Mouse (Mus musculus) lung, postnatal 0 days (tissue): ENCODE data around the gene Gpc4. TPM values are rescaled to one million over a fixed set of nuclear protein-coding genes. Genes with fewer than 3 reads are reported as not detected.

ENCODE experiments used
- ATAC-seq: fragments of 200-750 bp; cut with Nextera tagmentation; 2 replicates; pipeline ENCODE4 v1.8.0; 2017; ENCODE audit warnings: moderate library complexity
- DNase-seq: peaks from one replicate; pipeline ENCODE4 v3.0.0-alpha.2; 2016; ENCODE audit warnings: low spot score
- H3K27ac ChIP-seq: fragments of 300-500 bp; sonication (generic); 2 replicates; pipeline ENCODE4 v1.5.1; 2014; ENCODE audit warnings: antibody characterized with exemption, mild to moderate bottlenecking, low read length, mixed read lengths
- H3K27me3 ChIP-seq: fragments of 300-500 bp; sonication (generic); replicated peaks from 2 replicates; pipeline ENCODE4 v1.6.1; 2014; ENCODE audit warnings: low read length, mixed read lengths; ENCODE audit not compliant: insufficient read depth
- H3K36me3 ChIP-seq: fragments of 300-500 bp; sonication (generic); 2 replicates; pipeline ENCODE4 v1.6.1; 2014; ENCODE audit warnings: low read length, mixed read lengths; ENCODE audit not compliant: insufficient read depth
- H3K4me1 ChIP-seq: fragments of 300-500 bp; sonication (generic); 2 replicates; pipeline ENCODE4 v1.6.1; 2014; ENCODE audit warnings: antibody characterized with exemption, low read depth, low read length, mixed read lengths; ENCODE audit not compliant: insufficient read depth
- H3K4me2 ChIP-seq: fragments of 300-500 bp; sonication (generic); replicated peaks from 2 replicates; pipeline ENCODE4 v1.6.1; 2014; ENCODE audit warnings: low read depth, mild to moderate bottlenecking, low read length, moderate library complexity, mixed read lengths
- H3K4me3 ChIP-seq: fragments of 300-500 bp; sonication (generic); 2 replicates; pipeline ENCODE4 v1.5.1; 2014; ENCODE audit warnings: low read depth, low read length
- H3K9ac ChIP-seq: fragments of 300-500 bp; sonication (generic); replicated peaks from 2 replicates; pipeline ENCODE4 v1.6.1; 2014; ENCODE audit warnings: low read depth, mild to moderate bottlenecking
- H3K9me3 ChIP-seq: fragments of 300-500 bp; sonication (generic); 2 replicates; pipeline ENCODE4 v1.6.1; 2016; ENCODE audit warnings: low read length, mixed read lengths
- CTCF ChIP-seq: IDR thresholded peaks from 2 replicates; pipeline ENCODE4 v1.5.1; 2016; ENCODE audit warnings: antibody characterized with exemption, mild to moderate bottlenecking
- EP300 ChIP-seq: IDR thresholded peaks from 2 replicates; pipeline ENCODE4 v1.6.1; 2016; ENCODE audit warnings: antibody characterized with exemption, mild to moderate bottlenecking, control low read depth
- WGBS: fragments of 180-500 bp; shearing (Covaris S2); extraction: QIAGEN DNeasy Blood & Tissue Kit; methylation state at CpG from one replicate; pipeline ENCODE4 v1.1.7; 2014; 5-methylcytosine and 5-hydroxymethylcytosine counted together
- polyA plus RNA-seq: library from polyadenylated mRNA; unstranded; fragments of >200 nt; fragmentation: Nextera tagmentation; extraction: Ambion mirVana; gene quantifications from 2 replicates; pipeline ENCODE4 v1.2.1, GENCODE M21; 2015

Gpc4 gene
- polyA plus RNA-seq, 1 experiment from 2014 or later, result 28.3 TPM

- Histone ChIP-seq H3K27ac (no peak overlapping the region), H3K9ac (no peak overlapping the region), H3K36me3 (no peaks in the 10 kb centered on the region), H3K27me3 (no peaks in the 10 kb centered on the region), H3K4me2 (no peak overlapping the region), H3K4me1 (no peaks in the 10 kb centered on the region), H3K9me3 (no peaks in the 10 kb centered on the region), H3K4me3 (no peak overlapping the region)
- TF ChIP-seq CTCF (no peak), EP300 (no peak)
- ATAC-seq (no peak), DNase-seq (no peak)
- 67% methylated on average over 4 of the region's 4 CpGs for WGBS
Observed at GRCm38 (mm10) chrX:52153451-52153850, 11.6 kb downstream of the Gpc4 start.

- no peaks in the 10 kb centered on the region for H3K36me3 ChIP-seq
- no peaks in the 10 kb centered on the region for H3K27me3 ChIP-seq
- ATAC-seq (no peak), DNase-seq (no peak)
- H3K4me1 ChIP-seq, result no peaks in the 10 kb centered on the region
- WGBS, result 86% methylated on average over 5 of the region's 5 CpGs
- no peak overlapping the region for H3K27ac ChIP-seq
- no peaks in the 10 kb centered on the region for H3K9me3 ChIP-seq
- H3K9ac ChIP-seq, result no peak overlapping the region
- no peak for TF ChIP-seq EP300
- no peak for TF ChIP-seq CTCF
- H3K4me3 ChIP-seq, result no peak overlapping the region
- no peak overlapping the region for H3K4me2 ChIP-seq
Observed at GRCm38 (mm10) chrX:52152961-52153360, 12.1 kb downstream of the Gpc4 start.

GRCm38 (mm10) chrX:52151555-52151954, 13.5 kb downstream of the Gpc4 start:
- Histone ChIP-seq H3K36me3 (no peaks in the 10 kb centered on the region), H3K9me3 (no peaks in the 10 kb centered on the region), H3K4me1 (no peaks in the 10 kb centered on the region), H3K27ac (no peak overlapping the region), H3K4me3 (no peak overlapping the region), H3K4me2 (no peak overlapping the region), H3K9ac (no peak overlapping the region), H3K27me3 (no peaks in the 10 kb centered on the region)
- ATAC-seq (no peak), DNase-seq (no peak)
- WGBS, result 73% methylated on average over 5 of the region's 5 CpGs
- TF ChIP-seq EP300 (no peak), CTCF (no peak)

- ATAC-seq (no peak), DNase-seq (no peak)
- no peak for TF ChIP-seq CTCF
- no peak for TF ChIP-seq EP300
- no peak overlapping the region for H3K9ac ChIP-seq
- no peaks in the 10 kb centered on the region for H3K36me3 ChIP-seq
- H3K4me1 ChIP-seq, result no peaks in the 10 kb centered on the region
- no peak overlapping the region for H3K4me3 ChIP-seq
- 52% methylated on average over 7 of the region's 7 CpGs for WGBS
- H3K4me2 ChIP-seq, result no peak overlapping the region
- no peak overlapping the region for H3K27ac ChIP-seq
- no peaks in the 10 kb centered on the region for H3K27me3 ChIP-seq
- H3K9me3 ChIP-seq, result no peaks in the 10 kb centered on the region
Observed at GRCm38 (mm10) chrX:52151100-52151499, 14.0 kb downstream of the Gpc4 start.

- H3K27me3 ChIP-seq, result no peaks in the 10 kb centered on the region
- no peak overlapping the region for H3K9ac ChIP-seq
- no peaks in the 10 kb centered on the region for H3K36me3 ChIP-seq
- ATAC-seq (no peak), DNase-seq (no peak)
- no peaks in the 10 kb centered on the region for H3K4me1 ChIP-seq
- TF ChIP-seq EP300, result no peak
- H3K4me2 ChIP-seq, result no peak overlapping the region
- no peak overlapping the region for H3K27ac ChIP-seq
- no peak overlapping the region for H3K4me3 ChIP-seq
- no peaks in the 10 kb centered on the region for H3K9me3 ChIP-seq
Observed at GRCm38 (mm10) chrX:52145563-52145962, 19.5 kb downstream of the Gpc4 start.

GRCm38 (mm10) chrX:52144491-52144890, 20.6 kb downstream of the Gpc4 start:
- H3K9ac ChIP-seq, result no peak overlapping the region
- no peaks in the 10 kb centered on the region for H3K36me3 ChIP-seq
- no peaks in the 10 kb centered on the region for H3K4me1 ChIP-seq
- H3K27ac ChIP-seq, result no peak overlapping the region
- H3K4me2 ChIP-seq, result no peak overlapping the region
- DNase-seq (no peak), ATAC-seq (no peak)
- 71% methylated on average over 7 of the region's 7 CpGs for WGBS
- H3K4me3 ChIP-seq, result no peak overlapping the region
- H3K9me3 ChIP-seq, result no peaks in the 10 kb centered on the region
- TF ChIP-seq EP300, result no peak
- TF ChIP-seq CTCF, result no peak
- no peaks in the 10 kb centered on the region for H3K27me3 ChIP-seq

- no peak for TF ChIP-seq EP300
- no peaks in the 10 kb centered on the region for H3K9me3 ChIP-seq
- no peak overlapping the region for H3K4me2 ChIP-seq
- H3K36me3 ChIP-seq, result no peaks in the 10 kb centered on the region
- no peaks in the 10 kb centered on the region for H3K4me1 ChIP-seq
- DNase-seq (no peak), ATAC-seq (no peak)
- no peak overlapping the region for H3K9ac ChIP-seq
- no peaks in the 10 kb centered on the region for H3K27me3 ChIP-seq
- H3K4me3 ChIP-seq, result no peak overlapping the region
- H3K27ac ChIP-seq, result no peak overlapping the region
Observed at GRCm38 (mm10) chrX:52140316-52140715, 24.7 kb downstream of the Gpc4 start.
